Mouse (Mus musculus): ENCODE measurements around the gene Mtfr2. TPM values are rescaled to one million over a fixed set of nuclear protein-coding genes. Genes with fewer than 3 reads are reported as not detected.

Gene Mtfr2
- polyA plus RNA-seq, 1 experiment from 2014 or later = 0.82 TPM

- no peaks in the 10 kb centered on the region for H3K27me3 ChIP-seq (ENCODE audit: control insufficient read depth, insufficient read depth, low read length)
- H3K36me3 ChIP-seq (ENCODE audit: control insufficient read depth, insufficient read depth, low read length) = peaks cover 3% of the 10 kb centered on the region
- peaks cover 12% of the 10 kb centered on the region for H3K4me1 ChIP-seq (ENCODE audit: control insufficient read depth, insufficient read depth, low read length)
- WGBS = 87% methylated on average over 4 of the region's 4 CpGs
- H3K9me3 ChIP-seq (ENCODE audit: control insufficient read depth, low read length) = no peaks in the 10 kb centered on the region
- DNase-seq (ENCODE audit: low spot score) (no peak), ATAC-seq (ENCODE audit: insufficient read depth, low FRiP score, low TSS enrichment) (no peak)
- H3K27ac ChIP-seq (ENCODE audit: low read depth, low read length) = no peak overlapping the region
- H3K4me3 ChIP-seq (ENCODE audit: low read depth, low read length) = no peak overlapping the region; the same call in 1 of the 2 replicates
- H3K4me2 ChIP-seq (ENCODE audit: low read depth) = peak overlapping the region; percentile 56; the same call in 1 of the 2 replicates
- H3K9ac ChIP-seq (ENCODE audit: low read length) = no peak overlapping the region
These were observed 33.6 kb upstream of the Mtfr2 start for GRCm38 (mm10) chr10:20313941-20314340.

GRCm38 (mm10) chr10:20314797-20315196, 32.8 kb upstream of the Mtfr2 start:
- H3K4me3 ChIP-seq (ENCODE audit: low read depth, low read length) = no peak overlapping the region
- WGBS = 58% methylated on average over 2 of the region's 2 CpGs

DNA sequence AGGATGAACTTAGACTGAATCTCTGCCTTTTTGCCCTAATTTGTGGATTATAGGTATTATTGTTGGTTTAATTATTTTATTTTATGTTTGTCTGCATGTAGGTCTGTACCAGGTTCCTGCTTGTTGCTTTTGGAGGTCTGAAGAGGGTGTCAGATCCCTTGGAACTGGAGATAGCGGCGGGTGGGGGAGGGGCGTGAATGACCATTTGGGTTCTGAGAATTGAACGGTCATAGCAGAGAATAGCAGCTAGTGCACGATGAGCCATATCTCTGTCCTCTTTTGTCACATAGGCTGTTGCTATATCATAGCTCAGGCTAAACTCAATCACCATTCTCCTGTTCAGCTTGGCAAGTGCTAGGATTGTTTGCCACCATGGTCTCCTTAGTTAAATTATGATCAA, 30.1 kb upstream of the Mtfr2 start:
- WGBS = 77% methylated on average over 5 of the region's 5 CpGs
- no peak overlapping the region for H3K27ac ChIP-seq (ENCODE audit: low read depth, low read length)
- no peak overlapping the region for H3K9ac ChIP-seq (ENCODE audit: low read length)
- H3K9me3 ChIP-seq (ENCODE audit: control insufficient read depth, low read length) = no peaks in the 10 kb centered on the region
- no peak for DNase-seq (ENCODE audit: low spot score)
- 0 out of 2 replicates have a peak, but pooled peaks cover 5% of the 10 kb centered on the region for H3K4me1 ChIP-seq (ENCODE audit: control insufficient read depth, insufficient read depth, low read length)
- ATAC-seq (ENCODE audit: insufficient read depth, low FRiP score, low TSS enrichment) = no peak
- peaks cover 5% of the 10 kb centered on the region for H3K36me3 ChIP-seq (ENCODE audit: control insufficient read depth, insufficient read depth, low read length)
- no peak overlapping the region for H3K4me2 ChIP-seq (ENCODE audit: low read depth)
- no peaks in the 10 kb centered on the region for H3K27me3 ChIP-seq (ENCODE audit: control insufficient read depth, insufficient read depth, low read length)
- no peak overlapping the region for H3K4me3 ChIP-seq (ENCODE audit: low read depth, low read length)

More at GRCm38 (mm10) chr10:20314797-20315196, 32.8 kb upstream of the Mtfr2 start:
- Histone ChIP-seq H3K9ac (ENCODE audit: low read length) (no peak overlapping the region), H3K4me2 (ENCODE audit: low read depth) (no peak overlapping the region), H3K9me3 (ENCODE audit: control insufficient read depth, low read length) (no peaks in the 10 kb centered on the region), H3K27me3 (ENCODE audit: control insufficient read depth, insufficient read depth, low read length) (no peaks in the 10 kb centered on the region), H3K27ac (ENCODE audit: low read depth, low read length) (no peak overlapping the region), H3K4me1 (ENCODE audit: control insufficient read depth, insufficient read depth, low read length) (peaks cover 12% of the 10 kb centered on the region), H3K36me3 (ENCODE audit: control insufficient read depth, insufficient read depth, low read length) (peaks cover 3% of the 10 kb centered on the region)
- DNase-seq (ENCODE audit: low spot score) = no peak
- no peak for ATAC-seq (ENCODE audit: insufficient read depth, low FRiP score, low TSS enrichment)

DNA sequence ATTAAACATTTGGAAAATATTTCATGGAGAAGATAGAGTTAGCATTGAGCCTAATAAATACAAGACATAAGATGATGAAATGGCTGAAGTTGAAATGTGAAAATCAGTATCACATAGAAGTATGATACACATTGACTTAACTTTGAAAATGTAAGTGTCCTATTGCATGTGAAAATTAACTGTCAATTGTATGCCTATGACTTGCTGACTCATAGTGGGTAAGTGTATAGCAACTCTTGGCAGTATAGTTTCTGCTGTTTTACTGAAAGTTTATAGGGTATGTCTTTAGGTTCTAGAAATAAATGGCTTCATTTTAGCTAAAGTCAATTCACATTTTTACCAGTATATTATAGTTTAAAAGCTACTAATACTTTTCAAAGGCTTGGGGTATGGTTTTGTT, 21.3 kb upstream of the Mtfr2 start:
- no peaks in the 10 kb centered on the region for H3K27me3 ChIP-seq (ENCODE audit: control insufficient read depth, insufficient read depth, low read length)
- peaks cover 15% of the 10 kb centered on the region for H3K36me3 ChIP-seq (ENCODE audit: control insufficient read depth, insufficient read depth, low read length)
- no peaks in the 10 kb centered on the region for H3K4me1 ChIP-seq (ENCODE audit: control insufficient read depth, insufficient read depth, low read length)
- H3K4me2 ChIP-seq (ENCODE audit: low read depth) = no peak overlapping the region
- no peak for ATAC-seq (ENCODE audit: insufficient read depth, low FRiP score, low TSS enrichment)
- no peak for DNase-seq (ENCODE audit: low spot score)
- no peak overlapping the region for H3K4me3 ChIP-seq (ENCODE audit: low read depth, low read length)
- no peaks in the 10 kb centered on the region for H3K9me3 ChIP-seq (ENCODE audit: control insufficient read depth, low read length)
- H3K27ac ChIP-seq (ENCODE audit: low read depth, low read length) = no peak overlapping the region
- no peak overlapping the region for H3K9ac ChIP-seq (ENCODE audit: low read length)

DNA sequence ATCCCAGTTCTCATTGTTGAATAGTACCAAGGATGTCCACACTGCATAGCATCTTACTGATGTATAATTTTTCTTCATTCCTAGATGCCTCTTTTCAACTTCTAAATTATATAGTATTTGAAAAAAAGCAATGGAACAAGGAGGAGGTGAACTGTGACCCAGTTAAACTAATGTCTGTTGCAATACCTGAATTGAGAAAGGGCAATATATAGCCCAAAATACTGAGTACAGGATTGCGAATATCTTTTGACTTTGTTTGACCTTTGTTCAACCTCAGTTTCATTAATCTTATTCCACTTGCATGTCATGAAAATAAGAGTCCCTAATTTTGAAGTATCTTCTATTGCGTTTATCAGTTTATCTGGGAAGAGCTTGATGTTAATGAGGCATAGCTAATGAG, 16.3 kb upstream of the Mtfr2 start:
- DNase-seq (ENCODE audit: low spot score) = no peak
- Histone ChIP-seq H3K9me3 (ENCODE audit: control insufficient read depth, low read length) (no peaks in the 10 kb centered on the region), H3K4me3 (ENCODE audit: low read depth, low read length) (no peak overlapping the region), H3K4me1 (ENCODE audit: control insufficient read depth, insufficient read depth, low read length) (no peaks in the 10 kb centered on the region), H3K27me3 (ENCODE audit: control insufficient read depth, insufficient read depth, low read length) (no peaks in the 10 kb centered on the region), H3K36me3 (ENCODE audit: control insufficient read depth, insufficient read depth, low read length) (peaks cover 7% of the 10 kb centered on the region; the same call in 1 of the 2 replicates), H3K27ac (ENCODE audit: low read depth, low read length) (no peak overlapping the region), H3K4me2 (ENCODE audit: low read depth) (no peak overlapping the region), H3K9ac (ENCODE audit: low read length) (no peak overlapping the region)
- no peak for ATAC-seq (ENCODE audit: insufficient read depth, low FRiP score, low TSS enrichment)
- whole genome bisulfite sequencing = 87% methylated on average over 2 of the region's 2 CpGs

DNA sequence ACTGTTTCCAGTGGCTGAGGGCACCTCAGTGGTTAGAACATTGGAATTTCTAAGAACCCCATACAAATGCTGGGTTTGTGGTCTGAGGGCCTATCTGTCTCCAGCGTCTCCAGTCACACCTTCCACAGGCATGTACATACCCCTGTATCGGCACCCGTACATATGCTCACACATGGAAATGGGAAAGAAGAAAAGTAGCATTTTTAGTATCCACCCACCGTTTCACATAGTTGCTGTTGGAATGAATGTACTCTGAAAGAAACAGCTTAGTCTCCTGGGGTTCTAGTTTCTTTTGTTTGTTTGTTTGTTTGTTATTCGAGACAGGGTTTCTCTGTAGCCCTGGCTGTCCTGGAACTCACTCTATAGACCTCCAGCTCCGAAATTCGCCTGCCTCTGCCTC, 9.7 kb upstream of the Mtfr2 start:
- Histone ChIP-seq H3K9ac (ENCODE audit: low read length) (no peak overlapping the region), H3K27ac (ENCODE audit: low read depth, low read length) (no peak overlapping the region), H3K9me3 (ENCODE audit: control insufficient read depth, low read length) (no peaks in the 10 kb centered on the region), H3K27me3 (ENCODE audit: control insufficient read depth, insufficient read depth, low read length) (no peaks in the 10 kb centered on the region), H3K36me3 (ENCODE audit: control insufficient read depth, insufficient read depth, low read length) (peaks cover 9% of the 10 kb centered on the region), H3K4me2 (ENCODE audit: low read depth) (no peak overlapping the region), H3K4me1 (ENCODE audit: control insufficient read depth, insufficient read depth, low read length) (no peaks in the 10 kb centered on the region), H3K4me3 (ENCODE audit: low read depth, low read length) (no peak overlapping the region)
- DNase-seq (ENCODE audit: low spot score) = no peak
- ATAC-seq (ENCODE audit: insufficient read depth, low FRiP score, low TSS enrichment) = no peak
- WGBS = 93% methylated on average over 7 of the region's 7 CpGs

- DNase-seq (ENCODE audit: low spot score) (no peak), ATAC-seq (ENCODE audit: insufficient read depth, low FRiP score, low TSS enrichment) (no peak)
- Histone ChIP-seq H3K27me3 (ENCODE audit: control insufficient read depth, insufficient read depth, low read length) (no peaks in the 10 kb centered on the region), H3K4me2 (ENCODE audit: low read depth) (no peak overlapping the region), H3K4me3 (ENCODE audit: low read depth, low read length) (no peak overlapping the region), H3K27ac (ENCODE audit: low read depth, low read length) (no peak overlapping the region), H3K4me1 (ENCODE audit: control insufficient read depth, insufficient read depth, low read length) (peaks cover 2% of the 10 kb centered on the region; the same call in 1 of the 2 replicates), H3K9ac (ENCODE audit: low read length) (no peak overlapping the region), H3K9me3 (ENCODE audit: control insufficient read depth, low read length) (no peaks in the 10 kb centered on the region), H3K36me3 (ENCODE audit: control insufficient read depth, insufficient read depth, low read length) (peaks cover 7% of the 10 kb centered on the region)
- 94% methylated on average over 1 of the region's 1 CpGs for WGBS
These were observed 1.8 kb upstream of the Mtfr2 start for GRCm38 (mm10) chr10:20345736-20346135.

DNA sequence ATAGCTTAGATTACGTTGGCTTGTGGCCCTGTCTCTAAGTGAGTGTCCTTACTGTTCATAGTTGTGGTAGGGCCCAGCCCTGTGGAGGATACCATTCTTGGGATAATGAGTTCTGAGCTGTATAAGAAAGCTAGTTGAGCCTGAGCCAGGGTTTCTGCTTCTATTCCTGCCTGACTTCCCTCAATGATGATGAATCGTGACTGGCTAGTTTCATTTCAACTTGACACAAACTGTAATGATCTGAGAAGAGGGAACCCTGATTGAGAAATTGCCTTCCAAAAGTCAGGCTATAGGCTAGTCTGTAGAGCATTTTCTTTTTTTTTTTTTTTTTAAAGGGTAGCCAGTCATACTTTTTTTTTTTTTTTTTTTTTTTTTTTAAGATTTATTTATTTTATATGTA, 1.3 kb downstream of the Mtfr2 start:
- Histone ChIP-seq H3K27me3 (ENCODE audit: control insufficient read depth, insufficient read depth, low read length) (no peaks in the 10 kb centered on the region), H3K4me2 (ENCODE audit: low read depth) (no peak overlapping the region), H3K4me3 (ENCODE audit: low read depth, low read length) (no peak overlapping the region), H3K27ac (ENCODE audit: low read depth, low read length) (no peak overlapping the region), H3K9me3 (ENCODE audit: control insufficient read depth, low read length) (no peaks in the 10 kb centered on the region), H3K4me1 (ENCODE audit: control insufficient read depth, insufficient read depth, low read length) (peaks cover 2% of the 10 kb centered on the region; the same call in 1 of the 2 replicates), H3K9ac (ENCODE audit: low read length) (no peak overlapping the region), H3K36me3 (ENCODE audit: control insufficient read depth, insufficient read depth, low read length) (peaks cover 6% of the 10 kb centered on the region)
- no peak for ATAC-seq (ENCODE audit: insufficient read depth, low FRiP score, low TSS enrichment)
- DNase-seq (ENCODE audit: low spot score) = no peak
- 95% methylated on average over 2 of the region's 2 CpGs for WGBS

- Histone ChIP-seq H3K4me3 (ENCODE audit: low read depth, low read length) (no peak overlapping the region), H3K9me3 (ENCODE audit: control insufficient read depth, low read length) (no peaks in the 10 kb centered on the region), H3K27ac (ENCODE audit: low read depth, low read length) (no peak overlapping the region), H3K36me3 (ENCODE audit: control insufficient read depth, insufficient read depth, low read length) (no peaks in the 10 kb centered on the region), H3K9ac (ENCODE audit: low read length) (no peak overlapping the region), H3K27me3 (ENCODE audit: control insufficient read depth, insufficient read depth, low read length) (no peaks in the 10 kb centered on the region), H3K4me1 (ENCODE audit: control insufficient read depth, insufficient read depth, low read length) (no peaks in the 10 kb centered on the region), H3K4me2 (ENCODE audit: low read depth) (no peak overlapping the region)
- 64% methylated on average over 10 of the region's 10 CpGs for WGBS
- peak; percentile 61; the same call in 1 of the 2 replicates for ATAC-seq (ENCODE audit: insufficient read depth, low FRiP score, low TSS enrichment)
- DNase-seq (ENCODE audit: low spot score) = no peak
These were observed 14.2 kb downstream of the Mtfr2 start for GRCm38 (mm10) chr10:20361542-20362449.

Data from neural tube, embryonic 11.5 days (tissue).